Mouse (Mus musculus): ENCODE measurements around the gene Pram1. TPM values are rescaled to one million over a fixed set of nuclear protein-coding genes. Genes with fewer than 3 reads are reported as not detected.

Pram1 gene
- total RNA-seq, 2 experiments from 2014 or later = 0.26 to 0.47 TPM

GRCm38 (mm10) chr17:33645073-33645472 lies 7.2 kb downstream of the Pram1 start:
- DNase-seq (ENCODE audit: extremely low spot score in 1 of 2, low spot score in 2 of 2) = peak in 1 of 2 experiments; percentile 27
- intact Hi-C loops (cut with DNase I) = no loop called here

- intact Hi-C loops (cut with DNase I) = no loop called here
- no peak for DNase-seq (ENCODE audit: extremely low spot score in 1 of 2, low spot score in 2 of 2)
Measured at GRCm38 (mm10) chr17:33649781-33650475, 12.1 kb downstream of the Pram1 start.

DNA sequence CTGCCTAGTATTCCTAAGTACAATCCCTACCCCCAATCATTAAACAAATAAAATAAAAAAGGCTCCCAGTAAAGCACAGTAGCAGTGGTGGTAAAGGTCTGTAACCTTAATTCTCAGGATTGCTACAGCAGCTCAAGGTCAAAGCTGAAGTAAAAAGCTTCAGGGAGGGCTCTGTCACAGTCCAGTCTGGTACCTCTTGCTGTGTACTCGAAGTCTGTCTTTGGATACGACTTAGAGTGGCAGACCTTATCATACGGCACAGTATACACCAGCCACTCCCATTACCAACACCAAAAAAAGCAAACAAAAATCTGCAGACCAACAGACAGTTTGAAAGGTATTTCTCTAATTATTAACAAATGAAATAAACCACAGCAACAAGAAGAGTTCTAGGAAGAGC lies 29.0 kb downstream of the Pram1 start:
- DNase-seq (ENCODE audit: extremely low spot score in 1 of 2, low spot score in 2 of 2) = no peak
- intact Hi-C loops (cut with DNase I) = no loop called here

DNA sequence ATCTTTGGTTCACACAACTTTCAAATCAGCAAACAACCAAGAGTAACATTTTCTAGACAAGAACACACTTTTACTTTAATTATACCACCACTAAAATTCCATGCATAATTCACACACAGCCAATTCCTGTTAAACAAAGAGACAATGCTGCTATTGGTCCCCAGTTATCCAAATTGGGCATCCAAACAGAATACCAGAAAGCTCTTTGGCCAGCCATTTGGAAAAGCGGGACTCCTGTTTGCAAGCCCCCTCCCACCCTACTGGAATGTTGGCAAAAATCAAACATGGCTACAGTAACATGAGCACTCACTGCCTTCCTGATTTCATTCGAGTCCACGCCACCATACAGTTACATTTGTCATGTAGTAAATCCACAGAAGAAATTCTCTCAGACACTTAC lies 31.8 kb downstream of the Pram1 start:
- DNase-seq (ENCODE audit: extremely low spot score in 1 of 2, low spot score in 2 of 2) = no peak
- intact Hi-C loops (cut with DNase I) = no loop called here

DNA sequence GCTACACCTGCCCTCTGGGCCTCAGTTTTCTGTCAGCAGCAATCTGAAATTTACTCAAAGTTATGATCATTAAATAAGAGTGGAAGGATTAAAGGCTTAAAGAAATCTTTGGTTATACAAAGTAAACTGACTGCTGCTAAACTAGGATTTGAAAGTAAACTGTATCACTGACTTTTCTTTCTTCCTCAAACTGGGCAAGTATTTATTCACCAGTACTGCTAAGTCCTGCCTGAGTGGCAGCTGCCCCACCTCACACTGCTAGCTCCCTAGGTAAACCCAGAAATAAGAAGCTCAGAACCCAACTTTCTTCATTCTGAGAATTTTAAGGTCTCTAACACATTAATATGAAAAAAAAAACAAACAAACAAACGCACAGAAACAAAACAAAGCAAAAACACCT lies 36.0 kb downstream of the Pram1 start:
- intact Hi-C loops (cut with DNase I) = no loop called here
- no peak for DNase-seq (ENCODE audit: extremely low spot score in 1 of 2, low spot score in 2 of 2)

DNA sequence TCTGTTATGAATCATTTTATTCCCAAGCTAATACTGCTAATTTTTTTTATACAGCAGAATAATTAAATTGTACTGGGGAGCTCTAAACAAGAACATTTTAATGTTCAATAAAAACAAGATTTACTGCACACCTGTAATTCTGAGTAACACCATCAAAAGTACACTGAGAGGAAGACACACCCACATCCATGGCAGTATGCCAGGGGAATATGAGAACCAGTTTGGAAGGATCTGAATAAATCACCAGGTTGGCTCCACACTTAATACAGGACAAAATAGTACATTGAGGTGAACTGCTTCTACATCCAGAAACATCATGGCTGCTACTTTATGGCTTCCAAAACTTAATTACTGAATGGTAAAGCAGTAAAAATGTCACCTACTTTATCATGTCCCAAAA lies 37.6 kb downstream of the Pram1 start:
- intact Hi-C loops (cut with DNase I) = no loop called here
- DNase-seq (ENCODE audit: extremely low spot score in 1 of 2, low spot score in 2 of 2) = no peak

DNA sequence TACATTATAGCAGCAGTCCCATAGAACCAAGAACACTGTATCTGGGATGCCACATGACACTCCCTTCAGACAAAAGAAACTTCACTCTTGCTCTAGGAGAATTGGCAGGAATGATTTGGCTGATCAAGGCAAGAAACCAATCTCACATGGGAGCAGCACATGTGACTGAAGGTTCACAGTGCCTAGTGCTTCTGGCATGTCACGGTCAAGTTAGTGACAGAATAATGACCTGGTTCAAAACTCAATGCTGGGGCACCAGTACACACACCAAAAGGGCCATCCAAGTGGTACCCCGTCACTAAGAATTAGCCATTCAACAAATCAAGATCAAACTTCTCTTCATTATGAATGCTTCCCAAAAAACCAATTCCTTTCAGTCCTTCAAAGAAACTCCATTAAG lies 38.2 kb downstream of the Pram1 start:
- no peak for DNase-seq (ENCODE audit: extremely low spot score in 1 of 2, low spot score in 2 of 2)
- intact Hi-C loops (cut with DNase I) = no loop called here

DNA sequence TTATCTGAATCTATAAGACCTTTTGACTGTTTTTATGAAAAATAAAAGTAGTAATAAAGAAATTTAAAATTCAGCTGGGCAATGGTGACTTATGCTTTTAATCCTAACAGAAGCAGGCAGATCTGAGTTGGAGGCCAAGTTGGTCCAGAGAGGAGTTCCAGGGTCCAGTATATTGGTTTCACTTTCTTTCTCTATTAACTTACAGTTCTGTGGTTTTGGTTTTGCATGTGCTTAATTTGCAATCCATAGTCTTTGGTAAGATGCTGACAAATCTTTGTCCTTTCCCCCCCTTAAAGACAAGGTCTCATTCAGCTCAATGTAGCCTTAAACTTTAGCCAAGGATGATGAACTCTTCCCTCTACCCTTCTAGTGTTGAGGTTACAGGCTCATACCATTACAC lies 40.9 kb downstream of the Pram1 start:
- no peak for DNase-seq (ENCODE audit: extremely low spot score in 1 of 2, low spot score in 2 of 2)
- intact Hi-C loops (cut with DNase I) = no loop called here

DNA sequence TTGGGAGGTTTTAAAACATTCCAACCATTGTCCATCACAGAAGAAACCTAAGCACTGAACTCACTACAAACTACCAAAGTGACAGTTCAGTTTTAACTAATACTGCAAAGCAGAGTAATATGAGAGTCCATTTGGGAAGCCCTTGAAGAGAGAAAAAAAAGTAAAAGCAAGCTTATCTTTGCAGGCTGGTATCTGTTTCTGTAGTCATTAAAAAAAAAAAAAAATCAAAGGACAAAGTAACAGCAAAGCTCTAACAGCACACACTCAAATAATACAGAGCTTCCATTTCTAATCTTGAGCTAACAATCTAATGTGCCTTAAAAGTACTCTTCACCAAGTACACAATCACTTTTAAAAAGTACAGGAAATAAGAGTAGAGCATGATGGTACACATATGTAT lies 43.9 kb downstream of the Pram1 start:
- DNase-seq (ENCODE audit: extremely low spot score in 1 of 2, low spot score in 2 of 2) = no peak
- intact Hi-C loops (cut with DNase I) = no loop called here

DNA sequence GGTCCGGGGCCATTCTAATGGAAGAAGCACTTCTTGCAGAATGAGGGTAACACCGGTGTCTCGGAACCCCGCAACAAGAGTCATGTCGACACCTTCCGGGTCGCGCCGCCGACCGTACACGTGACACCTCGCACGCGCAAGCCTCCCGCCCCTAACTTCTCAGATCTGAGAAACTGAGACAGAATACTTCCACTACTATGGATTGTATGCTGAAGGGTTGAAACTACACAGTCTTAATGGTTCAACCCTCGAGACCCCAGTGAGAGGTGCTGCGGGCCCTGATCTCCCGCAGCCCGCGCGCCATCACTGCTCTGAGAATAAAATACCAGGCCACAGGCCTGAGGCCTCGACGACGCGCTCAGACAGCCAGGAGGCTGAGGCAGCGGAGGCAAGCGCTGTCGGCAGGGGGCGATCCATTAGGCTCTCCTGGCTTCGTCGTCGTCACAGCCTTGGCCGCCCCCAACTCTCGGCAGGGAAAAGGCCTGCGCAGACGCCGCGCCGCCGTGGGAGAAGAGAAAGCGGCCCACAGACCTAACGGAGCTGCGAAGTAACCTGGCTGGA lies 46.9 kb downstream of the Pram1 start:
- peak; percentile 65 to 87 for DNase-seq (ENCODE audit: extremely low spot score in 1 of 2, low spot score in 2 of 2)

DNA sequence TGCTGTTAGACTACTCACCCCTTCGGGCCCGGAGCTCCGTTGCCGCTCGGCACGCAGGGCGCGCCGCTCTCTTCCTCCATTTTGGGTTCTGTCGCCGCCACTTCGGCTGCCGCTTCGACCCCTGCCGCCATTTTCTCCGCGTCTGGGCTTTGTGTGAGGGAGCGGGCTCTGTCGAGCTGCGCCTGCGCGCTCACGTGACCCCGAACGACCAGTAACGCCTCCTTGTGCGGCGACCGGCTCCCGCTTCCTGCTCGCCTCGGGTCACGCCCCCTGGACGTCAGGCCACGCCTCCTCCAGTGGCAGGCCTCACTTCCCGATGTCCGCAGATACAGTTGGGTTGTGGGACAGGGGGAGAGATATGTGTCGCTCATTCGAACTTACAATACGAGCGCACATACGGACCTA lies 47.4 kb downstream of the Pram1 start:
- peak; percentile 96 to 100 for DNase-seq (ENCODE audit: extremely low spot score in 1 of 2, low spot score in 2 of 2)
- intact Hi-C loops (cut with DNase I) = no loop called here

More for the DNA sequence above, 46.9 kb downstream of the Pram1 start:
- intact Hi-C loops (cut with DNase I) = no loop called here

DNA sequence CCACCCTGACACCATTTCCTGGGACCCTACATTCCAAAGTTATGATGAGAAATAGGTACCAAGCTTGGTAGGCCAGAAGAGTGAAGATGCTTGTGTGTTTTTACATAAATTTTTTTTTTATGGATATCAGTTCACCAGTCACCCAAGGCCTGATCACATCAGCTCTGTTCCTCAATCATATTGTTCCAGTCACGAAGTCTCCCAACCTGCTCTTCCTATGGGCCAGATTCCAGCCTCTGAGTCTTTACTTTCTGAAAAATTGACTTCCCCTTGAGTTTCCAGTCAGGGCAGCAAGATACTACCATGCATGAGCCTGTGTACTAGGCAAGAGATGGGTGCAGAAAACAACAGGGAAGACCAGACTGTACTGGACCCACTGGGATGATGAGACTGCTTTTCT lies 48.9 kb downstream of the Pram1 start, which contains the start of gene Hnrnpm:
TSS of gene Hnrnpm (minus strand) at position 101 of the 400 bp plus-strand sequence.
- intact Hi-C loops (cut with DNase I) = no loop called here
- DNase-seq (ENCODE audit: extremely low spot score in 1 of 2, low spot score in 2 of 2) = no peak

Other genes with a start within 250 kb of the Pram1 start
- gene Zfp101, start 243.4 kb upstream of the Pram1 start, total RNA-seq (2021) = 10 to 100 TPM in 1 of 2 experiments, 1 to 10 TPM in 1; 7.3 to 11.0 TPM
- not detected for gene Actl9, start 205.2 kb upstream of the Pram1 start, total RNA-seq (2021)
- gene Adamts10, start 113.9 kb upstream of the Pram1 start, total RNA-seq (2021) = 10 to 100 TPM; 35.9 to 37.2 TPM
- gene Myo1f, start 82.3 kb upstream of the Pram1 start, total RNA-seq (2021) = 1 to 10 TPM; 1.4 to 1.8 TPM
- gene Zfp414, start 9.0 kb upstream of the Pram1 start, total RNA-seq (2021) = 10 to 100 TPM; 46.5 to 47.5 TPM
- gene Hnrnpm, start 48.8 kb downstream of the Pram1 start, total RNA-seq (2021) = 100 to 1,000 TPM; 113 to 115 TPM
- gene March2, start 80.6 kb downstream of the Pram1 start, total RNA-seq (2021) = 10 to 100 TPM; 81.5 to 82.1 TPM
- gene Rab11b, start 122.5 kb downstream of the Pram1 start, total RNA-seq (2021) = 100 to 1,000 TPM; 336 to 350 TPM
- 1 to 10 TPM; 5.2 to 9.1 TPM for gene Angptl4, start 143.8 kb downstream of the Pram1 start, total RNA-seq (2021)
- 10 to 100 TPM; 37.9 to 38.2 TPM for gene Kank3, start 172.5 kb downstream of the Pram1 start, total RNA-seq (2021)
- 100 to 1,000 TPM; 861 to 875 TPM for gene Rps28, start 186.5 kb downstream of the Pram1 start, total RNA-seq (2021)
- gene Ndufa7, start 186.5 kb downstream of the Pram1 start, total RNA-seq (2021) = 100 to 1,000 TPM; 225 to 228 TPM
- 10 to 100 TPM; 24.1 to 26.4 TPM for gene Cd320, start 205.0 kb downstream of the Pram1 start, total RNA-seq (2021)
- gene Gm7029, start 235.8 kb downstream of the Pram1 start, total RNA-seq (2021) = not detected

All from left cerebral cortex, postnatal 10 days (tissue).